Mouse (Mus musculus): ENCODE results near the gene Abcg4. TPM values are rescaled to one million over a fixed set of nuclear protein-coding genes. Genes with fewer than 3 reads are reported as not detected.

The Abcg4 gene
- total and polyA plus RNA-seq, 3 experiments: 4.1 to 17.1 TPM; not detected in 1

GRCm38 (mm10) chr9:44332918-44333638, 44.7 kb upstream of the Abcg4 start:
- H3K9me3 ChIP-seq (replicated peaks; ENCODE audit: insufficient read depth, low read length): no peaks in the 10 kb centered on the region
- no peaks in the 10 kb centered on the region for H3K27me3 ChIP-seq (ENCODE audit: control insufficient read depth in 1 of 2, insufficient read depth in 2 of 2, low read length in 2 of 2)
- H3K79me2 ChIP-seq (ENCODE audit: control insufficient read depth, insufficient read depth, low read length, poor library complexity): peaks cover 24% of the 10 kb centered on the region
- no peak overlapping the region for H3K4me3 ChIP-seq (ENCODE audit: control insufficient read depth in 1 of 2, insufficient read depth in 1 of 2, low read depth in 2 of 2, low read length in 2 of 2)
- TF ChIP-seq MAX (IDR thresholded peaks at IDR 0.05; ENCODE audit: low read length) (peak; percentile 41; the same call in 1 of the 2 replicates), NRF1 (IDR thresholded peaks at IDR 0.05; ENCODE audit: insufficient read depth, low read depth, low read length, poor library complexity, severe bottlenecking) (no peak)
- H3K36me3 ChIP-seq (ENCODE audit: control insufficient read depth in 1 of 2, insufficient read depth in 2 of 2, low read length in 2 of 2): peaks cover 0 to 6% of the 10 kb centered on the region in 2 experiments; a peak in 3 of 4 replicates
- DNase-seq (ENCODE audit: low read depth, low spot score): no peak
- no peak overlapping the region for H3K27ac ChIP-seq (ENCODE audit: control insufficient read depth, low read depth, low read length)
- H3K4me1 ChIP-seq (ENCODE audit: control insufficient read depth in 1 of 2, insufficient read depth in 2 of 2, low read length in 2 of 2): peaks cover 0 to 3% of the 10 kb centered on the region in 2 experiments; a peak in 1 of 4 replicates
- H3K9ac ChIP-seq (ENCODE audit: control insufficient read depth, low read depth, low read length, poor library complexity, severe bottlenecking): no peak overlapping the region

DNA sequence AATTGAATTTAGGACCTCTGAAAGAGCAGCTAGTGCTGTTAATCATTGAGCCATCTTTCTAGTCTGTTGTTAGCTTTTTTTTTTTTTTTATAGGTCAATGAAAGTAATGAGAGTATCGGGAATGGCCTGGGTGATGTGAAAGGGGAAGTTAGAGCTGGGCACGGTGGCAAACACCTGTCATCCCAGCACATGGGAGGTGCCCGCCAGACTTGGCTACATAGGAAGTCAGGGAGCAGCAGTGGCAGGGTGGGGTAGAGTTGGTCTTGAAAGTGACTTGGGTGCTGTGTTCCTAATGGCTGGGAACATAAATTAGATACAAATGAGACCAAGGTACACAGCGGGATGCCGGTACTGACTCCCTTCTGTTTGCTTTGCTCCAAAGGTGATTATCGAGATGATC, 42.3 kb upstream of the Abcg4 start:
- Histone ChIP-seq H3K4me3 (ENCODE audit: control insufficient read depth in 1 of 2, insufficient read depth in 1 of 2, low read depth in 2 of 2, low read length in 2 of 2) (no peak overlapping the region), H3K27me3 (ENCODE audit: control insufficient read depth in 1 of 2, insufficient read depth in 2 of 2, low read length in 2 of 2) (no peaks in the 10 kb centered on the region), H3K9me3 (replicated peaks; ENCODE audit: insufficient read depth, low read length) (no peaks in the 10 kb centered on the region), H3K79me2 (ENCODE audit: control insufficient read depth, insufficient read depth, low read length, poor library complexity) (peaks cover 23% of the 10 kb centered on the region), H3K9ac (ENCODE audit: control insufficient read depth, low read depth, low read length, poor library complexity, severe bottlenecking) (no peak overlapping the region), H3K4me1 (ENCODE audit: control insufficient read depth in 1 of 2, insufficient read depth in 2 of 2, low read length in 2 of 2) (peaks cover 0 to 6% of the 10 kb centered on the region in 2 experiments; a peak in 2 of 4 replicates), H3K36me3 (ENCODE audit: control insufficient read depth in 1 of 2, insufficient read depth in 2 of 2, low read length in 2 of 2) (no peaks in the 10 kb centered on the region; a peak in 2 of 4 replicates), H3K27ac (ENCODE audit: control insufficient read depth, low read depth, low read length) (no peak overlapping the region)
- TF ChIP-seq CHD1 (IDR thresholded peaks at IDR 0.05; ENCODE audit: low read depth, low read length): no peak
- no peak for TF ChIP-seq MEF2A (IDR thresholded peaks at IDR 0.05; ENCODE audit: extremely low read depth, insufficient replicate concordance, low read depth, low read length, poor library complexity, severe bottlenecking)
- no peak for TF ChIP-seq USF2 (IDR thresholded peaks at IDR 0.05; ENCODE audit: borderline replicate concordance in 1 of 2, insufficient read depth in 1 of 2, low read depth in 1 of 2, low read length in 2 of 2)
- no peak for TF ChIP-seq ELF1 (IDR thresholded peaks at IDR 0.05; ENCODE audit: low read depth, low read length)
- no peak for TF ChIP-seq POLR2A (IDR thresholded peaks at IDR 0.05; ENCODE audit: control insufficient read depth in 1 of 2, insufficient read depth in 1 of 2, low read depth in 1 of 2, low read length in 2 of 2, poor library complexity in 1 of 2)
- TF ChIP-seq TBP (IDR thresholded peaks at IDR 0.05; ENCODE audit: low read depth, low read length): no peak
- TF ChIP-seq MAZ (IDR thresholded peaks at IDR 0.05; ENCODE audit: low read depth, low read length): no peak
- TF ChIP-seq KAT2A (conservative IDR thresholded peaks at IDR 0.05; ENCODE audit: low read depth, low read length): no peak
- no peak for TF ChIP-seq TAL1 (IDR thresholded peaks at IDR 0.05; ENCODE audit: low read length)
- TF ChIP-seq NRF1 (IDR thresholded peaks at IDR 0.05; ENCODE audit: insufficient read depth, low read depth, low read length, poor library complexity, severe bottlenecking): no peak
- no peak for TF ChIP-seq MAX (IDR thresholded peaks at IDR 0.05; ENCODE audit: low read length)
- no peak for TF ChIP-seq UBTF (IDR thresholded peaks at IDR 0.05; ENCODE audit: borderline replicate concordance, insufficient read depth, low read depth, low read length)
- TF ChIP-seq ZNF384 (IDR thresholded peaks at IDR 0.05; ENCODE audit: low read depth, low read length): no peak
- TF ChIP-seq ZMIZ1 (IDR thresholded peaks at IDR 0.05; ENCODE audit: low read depth, low read length): no peak
- TF ChIP-seq ETS1 (IDR thresholded peaks at IDR 0.05; ENCODE audit: low read depth, low read length): no peak
- no peak for TF ChIP-seq NELFE (IDR thresholded peaks at IDR 0.05; ENCODE audit: low read depth, low read length)
- no peak for DNase-seq (ENCODE audit: low read depth, low spot score)

Data from MEL (cell line).